Mouse (Mus musculus) adrenal gland, adult 8-10 months (tissue): ENCODE results near the gene Akr1c19. TPM values are rescaled to one million over a fixed set of nuclear protein-coding genes. Genes with fewer than 3 reads are reported as not detected.
"Not testable (repeated sequence)": the region's sequence is repeated elsewhere in the genome, so short reads cannot be mapped to it uniquely, and the experiment has no call there.

Source experiments
- DNase-seq: peaks from one replicate; pipeline ENCODE4 v3.0.0; 2022
- total RNA-seq, 4 experiments: library from RNA; stranded (reverse); gene quantifications; 2 replicates each; pipeline ENCODE4 v1.2.4; 2022

The Akr1c19 gene
- 1 to 10 TPM in 2 of 4 experiments, under 1 TPM in 2; 0.59 to 1.8 (median 0.92) TPM for total RNA-seq

GRCm38 (mm10) chr13:4228441-4228840 lies at the start of gene Akr1c19:
TSS of gene Akr1c19 (plus strand) at chr13:4228700.
- no peak for DNase-seq

- not testable (repeated sequence) for DNase-seq
These were observed 47.2 kb upstream of the Akr1c19 start for GRCm38 (mm10) chr13:4181321-4181720.

GRCm38 (mm10) chr13:4183116-4183515 lies 45.4 kb upstream of the Akr1c19 start:
- DNase-seq = no peak

GRCm38 (mm10) chr13:4186641-4187411 lies 41.7 kb upstream of the Akr1c19 start:
- not testable (repeated sequence) for DNase-seq

- DNase-seq = no peak
These were observed 40.3 kb upstream of the Akr1c19 start for GRCm38 (mm10) chr13:4188174-4188573.

GRCm38 (mm10) chr13:4190904-4191303 lies 37.6 kb upstream of the Akr1c19 start, which contains the start of gene Akr1c13:
TSS of gene Akr1c13 (plus strand) at chr13:4191150.
- no peak for DNase-seq

- DNase-seq = no peak
These were observed 36.0 kb upstream of the Akr1c19 start for GRCm38 (mm10) chr13:4192511-4192910.

GRCm38 (mm10) chr13:4206147-4206903 lies 22.2 kb upstream of the Akr1c19 start:
- DNase-seq = no peak

GRCm38 (mm10) chr13:4211560-4212299 lies 16.8 kb upstream of the Akr1c19 start:
- no peak for DNase-seq

- no peak for DNase-seq
These were observed 16.2 kb upstream of the Akr1c19 start for GRCm38 (mm10) chr13:4212309-4212708.

GRCm38 (mm10) chr13:4215496-4215895 lies 13.0 kb upstream of the Akr1c19 start:
- DNase-seq = not testable (repeated sequence)

GRCm38 (mm10) chr13:4230841-4231623 lies 2.5 kb downstream of the Akr1c19 start:
- DNase-seq = no peak

GRCm38 (mm10) chr13:4233135-4233534 lies 4.6 kb downstream of the Akr1c19 start:
- no peak for DNase-seq

- DNase-seq = no peak
These were observed 5.2 kb downstream of the Akr1c19 start for GRCm38 (mm10) chr13:4233536-4234172.

GRCm38 (mm10) chr13:4244861-4245559 lies 16.5 kb downstream of the Akr1c19 start:
- DNase-seq = no peak

GRCm38 (mm10) chr13:4249347-4249746 lies 20.8 kb downstream of the Akr1c19 start:
- no peak for DNase-seq

- not testable (repeated sequence) for DNase-seq
These were observed 28.4 kb downstream of the Akr1c19 start for GRCm38 (mm10) chr13:4256894-4257293.

- no peak for DNase-seq
These were observed 28.8 kb downstream of the Akr1c19 start for GRCm38 (mm10) chr13:4257349-4257748.

GRCm38 (mm10) chr13:4264612-4265011 lies 36.1 kb downstream of the Akr1c19 start:
- DNase-seq = no peak

GRCm38 (mm10) chr13:4265047-4265446 lies 36.5 kb downstream of the Akr1c19 start:
- no peak for DNase-seq

GRCm38 (mm10) chr13:4265455-4265854 lies 37.0 kb downstream of the Akr1c19 start:
- DNase-seq = not testable (repeated sequence)
